Mouse (Mus musculus) ES-Bruce4 (cell line): ENCODE results near the gene Tbc1d1.

Experiments used
- CTCF ChIP-seq: IDR thresholded peaks from one replicate; pipeline ENCODE4 v1.8.1; 2011; ENCODE audit warnings: low read depth, low read length
- EP300 ChIP-seq: IDR thresholded peaks from 2 replicates; pipeline ENCODE4 v1.6.1; 2011; ENCODE audit warnings: low read depth, low read length; ENCODE audit not compliant: insufficient read depth
- POLR2A ChIP-seq: IDR thresholded peaks from one replicate; pipeline ENCODE4 v1.8.1; 2011; ENCODE audit warnings: low read length; ENCODE audit not compliant: insufficient read depth

DNA sequence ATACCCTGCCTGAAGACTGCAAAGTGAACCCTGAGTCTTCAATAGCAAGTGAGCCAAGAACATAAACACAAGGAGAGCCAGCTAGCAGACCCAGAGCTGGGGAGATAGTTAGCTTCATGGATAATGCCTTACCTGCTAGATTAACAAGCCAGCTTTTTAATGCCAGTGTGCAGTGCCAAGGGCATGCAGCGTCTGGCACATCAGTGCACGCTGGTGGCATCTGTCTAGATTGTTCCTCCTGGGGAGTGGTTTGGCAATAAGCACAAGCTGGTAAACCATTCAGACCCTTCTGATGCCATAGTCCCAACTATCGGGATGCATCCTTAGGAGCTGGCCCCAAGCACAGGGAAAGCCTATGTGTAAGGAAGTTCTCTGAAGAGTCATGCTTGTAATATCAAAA, 185.6 kb downstream of the Tbc1d1 start:
- no peak for TF ChIP-seq CTCF
- TF ChIP-seq EP300: no peak
- TF ChIP-seq POLR2A: no peak
